Mouse (Mus musculus) cerebellum, adult 9-10 months (tissue): ENCODE results near the gene Ftl1.

Source experiments
- DNase-seq: peaks from one replicate; pipeline ENCODE4 v3.0.0; 2022

The Ftl1 gene

GRCm38 (mm10) chr7:45409497-45410163 is 50.1 kb downstream of the Ftl1 start:
- no peak for DNase-seq

GRCm38 (mm10) chr7:45408949-45409348 is 50.7 kb downstream of the Ftl1 start:
- DNase-seq = no peak

- no peak for DNase-seq
These were observed 51.3 kb downstream of the Ftl1 start for GRCm38 (mm10) chr7:45408351-45408750.
